Mouse (Mus musculus) cerebellum, adult 9-10 months (tissue): ENCODE measurements around the gene Ppara.

Experiments used
- DNase-seq: peaks from one replicate; pipeline ENCODE4 v3.0.0; 2022

Gene Ppara

DNA sequence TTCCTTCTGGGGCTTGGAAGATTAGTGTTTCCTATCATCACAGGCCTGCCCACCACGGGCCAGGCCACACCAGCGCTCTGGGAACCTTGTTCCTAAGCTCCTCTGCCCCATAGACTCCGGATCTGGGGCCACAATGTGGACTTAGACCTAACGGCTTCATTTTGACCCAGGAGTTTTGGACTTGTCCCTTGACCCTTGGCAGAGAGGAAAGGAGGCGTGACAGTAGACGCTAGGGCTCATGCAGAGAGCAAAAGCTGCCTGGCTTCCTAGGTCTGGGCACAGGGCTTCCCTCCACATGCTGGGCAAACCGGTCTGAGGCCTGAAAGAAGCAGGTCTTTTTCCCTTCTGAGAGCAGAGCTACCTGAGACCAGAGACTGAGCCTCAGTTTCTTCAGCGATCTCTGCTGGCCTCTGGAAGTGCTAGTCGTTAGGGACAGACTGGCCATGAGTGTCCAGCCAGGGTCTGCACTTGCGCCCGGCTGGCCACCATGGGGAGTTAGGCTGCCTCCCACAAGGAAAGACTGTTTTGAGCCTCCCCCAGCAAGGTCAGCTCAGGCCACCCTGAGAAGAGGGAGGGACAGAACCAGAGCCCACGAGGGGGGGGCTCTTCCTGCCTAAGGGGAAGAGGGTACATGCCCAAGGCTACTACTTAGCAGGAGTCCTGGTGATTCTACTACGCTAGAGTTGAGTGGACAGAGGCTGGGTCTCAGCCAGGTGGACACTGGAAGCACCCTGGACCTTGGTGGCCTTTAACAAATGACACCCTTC, 29.0 kb upstream of the Ppara start:
- peak; percentile 47 for DNase-seq

GRCm38 (mm10) chr15:85706527-85706926, 28.3 kb upstream of the Ppara start:
- DNase-seq: peak; percentile 33

- peak; percentile 56 for DNase-seq
Measured at GRCm38 (mm10) chr15:85707017-85707416, 27.8 kb upstream of the Ppara start.

- no peak for DNase-seq
Measured at GRCm38 (mm10) chr15:85707458-85708030, 27.2 kb upstream of the Ppara start.

DNA sequence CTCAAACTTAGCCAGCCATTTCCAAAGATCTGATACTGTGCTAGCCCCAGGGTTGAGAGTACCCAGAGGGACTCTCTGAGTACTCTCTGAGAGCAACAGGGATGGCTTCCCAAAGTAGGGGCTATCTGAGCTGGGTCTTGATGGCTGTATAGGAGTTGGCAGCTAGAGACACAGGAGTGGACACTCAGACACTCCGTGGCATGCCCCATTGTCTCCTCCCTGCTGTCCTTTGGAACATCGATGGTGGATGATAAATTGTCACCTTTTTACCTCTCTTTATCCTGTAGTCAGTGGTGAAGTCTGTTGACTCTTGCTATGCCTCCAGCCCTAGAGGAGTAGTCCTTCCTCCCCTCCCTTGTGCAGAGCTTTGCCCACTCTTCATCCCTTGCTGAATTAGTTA, 26.6 kb upstream of the Ppara start:
- DNase-seq: peak; percentile 40

DNA sequence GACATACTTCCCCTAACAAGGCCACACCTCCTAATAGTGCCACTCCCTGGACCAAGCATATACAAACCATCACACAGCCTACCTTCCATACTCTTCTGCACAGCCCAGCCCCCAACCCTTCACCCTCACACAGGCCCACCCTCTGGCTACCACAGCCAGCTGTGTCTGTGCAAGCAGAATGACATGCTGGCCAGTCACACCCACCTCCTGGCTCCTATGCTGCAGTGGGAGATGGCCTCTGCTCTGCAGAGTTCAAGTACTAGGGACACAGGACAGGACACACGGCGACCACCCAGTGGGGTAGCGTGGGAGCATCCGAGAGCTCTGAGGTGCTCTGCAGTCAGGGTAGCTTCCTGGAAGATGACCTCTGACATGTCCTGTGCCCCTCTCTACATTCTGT, 25.9 kb upstream of the Ppara start:
- no peak for DNase-seq

GRCm38 (mm10) chr15:85709268-85709973, 25.4 kb upstream of the Ppara start:
- peak; percentile 95 for DNase-seq

- DNase-seq: peak; percentile 88
Measured at GRCm38 (mm10) chr15:85710179-85710578, 24.6 kb upstream of the Ppara start.

GRCm38 (mm10) chr15:85710641-85711580, 23.9 kb upstream of the Ppara start:
- DNase-seq: peak; percentile 41

DNA sequence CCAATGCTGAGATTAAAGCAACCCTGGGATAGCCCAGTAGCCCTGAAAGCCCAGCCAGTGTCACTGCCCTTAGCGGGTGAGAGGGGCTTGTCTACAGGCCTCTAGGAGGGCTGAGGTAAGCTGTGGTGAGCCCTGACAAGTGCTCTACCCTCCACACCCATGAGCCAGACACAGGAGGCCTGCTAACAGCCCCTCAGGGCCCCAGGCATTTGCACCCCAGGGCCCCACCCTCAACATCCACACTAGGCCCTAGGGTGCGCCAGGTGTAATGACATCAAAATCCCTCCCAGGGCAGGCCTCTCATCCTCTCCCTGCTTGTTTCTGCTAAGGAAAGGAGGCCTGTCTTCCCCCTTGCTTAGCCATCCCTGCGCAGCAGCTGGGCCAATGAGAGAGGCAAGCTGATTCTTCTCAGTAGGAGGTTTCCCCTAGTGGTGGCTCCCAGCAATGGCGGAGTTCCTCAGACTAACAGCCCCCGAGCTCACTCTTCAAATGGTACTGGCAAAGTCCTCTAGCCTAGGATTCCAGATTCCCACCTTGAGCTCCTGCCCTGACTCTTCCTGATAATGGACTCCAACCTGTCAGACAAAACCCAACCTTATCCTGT, 22.1 kb upstream of the Ppara start:
- DNase-seq: peak; percentile 13

GRCm38 (mm10) chr15:85713417-85713816, 21.4 kb upstream of the Ppara start:
- peak; percentile 15 for DNase-seq

DNA sequence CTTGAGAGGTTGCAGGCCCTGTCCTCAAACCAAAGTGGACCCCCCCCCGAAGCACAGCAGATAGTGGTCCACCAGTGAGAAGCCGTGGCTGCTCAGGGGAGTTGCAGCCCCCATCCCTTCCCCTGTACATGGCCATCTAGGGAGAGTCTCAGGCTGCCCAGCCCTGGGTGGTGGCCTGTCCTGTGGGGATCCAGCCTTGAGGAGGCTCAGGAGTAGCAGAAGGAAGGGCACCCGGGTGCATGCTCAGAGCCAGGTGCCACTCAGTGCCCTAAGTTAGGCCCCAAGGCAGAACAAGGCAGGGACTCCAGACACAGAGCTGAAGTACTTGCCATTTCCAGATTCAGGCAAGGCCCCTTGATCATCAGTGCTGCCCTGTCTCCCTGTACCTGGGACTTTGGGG, 19.7 kb upstream of the Ppara start:
- no peak for DNase-seq

GRCm38 (mm10) chr15:85716045-85716444, 18.7 kb upstream of the Ppara start:
- peak; percentile 91 for DNase-seq

- peak; percentile 23 for DNase-seq
Measured at GRCm38 (mm10) chr15:85716591-85716990, 18.2 kb upstream of the Ppara start.

DNA sequence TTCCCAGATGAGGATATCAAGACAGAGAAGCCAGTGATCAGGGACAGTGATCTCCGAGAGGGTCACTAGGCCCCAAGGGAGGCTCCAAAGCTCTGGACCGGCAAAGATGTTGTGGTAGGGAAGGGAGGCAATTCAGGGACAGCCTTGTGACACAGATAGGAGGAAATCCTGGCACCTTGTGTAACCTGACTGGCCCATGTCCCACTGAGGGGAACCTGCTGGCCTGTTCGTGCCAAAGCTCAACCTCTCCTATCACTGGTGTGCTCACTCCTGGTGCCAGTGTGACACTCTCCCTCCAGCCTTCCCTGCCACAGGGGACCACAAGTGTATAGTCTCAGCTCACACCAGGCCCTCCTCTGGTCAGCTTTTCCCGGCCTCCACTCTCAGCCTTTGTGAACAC, 17.8 kb upstream of the Ppara start:
- peak; percentile 23 for DNase-seq

- DNase-seq: peak; percentile 6
Measured at GRCm38 (mm10) chr15:85717800-85718199, 17.0 kb upstream of the Ppara start.

- no peak for DNase-seq
Measured at GRCm38 (mm10) chr15:85719017-85719416, 15.8 kb upstream of the Ppara start.

GRCm38 (mm10) chr15:85720366-85720841, 14.4 kb upstream of the Ppara start:
- no peak for DNase-seq

DNA sequence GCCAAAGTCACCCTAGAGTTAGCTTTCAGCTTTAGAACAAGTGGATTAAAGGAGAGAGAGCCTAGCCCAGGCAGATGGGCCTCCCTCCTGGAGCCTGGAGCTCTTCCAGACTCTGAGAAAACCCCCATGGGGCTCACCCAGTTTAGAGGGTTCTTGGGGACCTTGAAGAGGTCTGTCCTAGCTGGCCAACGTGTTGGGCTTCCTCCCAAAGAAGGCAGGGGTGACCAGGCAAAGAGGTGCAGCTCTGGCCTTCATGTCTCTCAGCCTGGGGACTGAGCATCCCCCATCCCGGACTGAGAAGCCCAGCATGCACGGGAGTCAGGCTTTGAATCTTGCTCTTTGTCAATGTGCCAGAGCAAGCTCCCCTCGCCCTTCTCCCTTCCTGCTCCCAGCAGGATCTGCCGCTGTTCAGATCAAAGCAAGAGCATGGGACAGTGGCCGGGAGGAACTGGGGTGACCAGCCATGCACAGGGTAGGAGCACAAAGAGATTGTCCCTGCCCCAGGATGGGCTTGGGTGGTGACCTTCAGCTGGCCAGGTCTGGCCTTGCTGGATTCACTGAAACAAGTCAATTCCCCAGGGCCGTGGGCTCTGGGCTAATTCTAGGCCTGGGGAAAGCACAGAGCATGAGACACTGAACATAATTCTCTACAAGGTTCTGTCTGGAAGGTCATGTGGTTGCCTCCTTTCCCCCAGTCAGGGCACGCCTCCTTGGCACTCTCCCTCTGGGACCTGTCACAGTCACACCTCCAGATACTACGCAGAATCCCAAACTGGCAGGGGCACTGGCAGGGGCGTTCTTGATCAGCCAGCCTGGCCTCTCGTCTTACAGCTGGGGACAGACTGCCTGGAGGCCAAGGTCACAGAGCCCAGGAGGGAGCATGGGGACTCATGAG, 10.3 kb upstream of the Ppara start:
- DNase-seq: no peak

GRCm38 (mm10) chr15:85728224-85728623, 6.6 kb upstream of the Ppara start:
- DNase-seq: no peak

DNA sequence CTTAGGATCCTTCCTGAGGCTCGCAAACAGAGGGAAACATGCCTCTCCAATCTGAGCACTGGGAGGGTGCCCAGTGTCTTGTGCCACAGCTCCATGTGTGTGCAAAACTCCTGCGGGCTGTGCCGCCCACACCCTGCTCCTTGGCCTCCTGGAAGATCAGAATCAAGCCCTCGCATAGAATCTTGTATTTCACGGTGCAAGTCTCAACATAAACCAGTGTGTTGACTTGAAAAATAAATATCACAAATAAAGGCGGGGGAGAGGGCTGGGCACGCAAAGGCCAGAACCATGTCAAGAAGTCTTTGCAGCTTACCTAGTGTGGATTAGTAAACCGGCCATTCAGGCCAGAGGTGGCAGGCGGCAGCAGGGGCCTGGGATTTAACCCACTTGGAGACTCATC, 5.5 kb upstream of the Ppara start:
- DNase-seq: no peak
